Mouse (Mus musculus) liver, embryonic 15.5 days (tissue): ENCODE results near the gene Gigyf1. TPM values are rescaled to one million over a fixed set of nuclear protein-coding genes. Genes with fewer than 3 reads are reported as not detected.

Source experiments
- microRNA-seq: library from miRNA; unstranded; fragments of <30 nt; microRNA quantifications from one replicate; pipeline ENCODE4, GENCODE M21; 2016
- polyA plus RNA-seq: library from polyadenylated mRNA; unstranded; fragments of >200 nt; fragmentation: Nextera tagmentation; extraction: Ambion mirVana; gene quantifications from 2 replicates; pipeline ENCODE4 v1.2.1, GENCODE M21; 2015

The Gigyf1 gene
- polyA plus RNA-seq, 1 experiment from 2014 or later, result 3.2 TPM

Small RNA genes within 50 kb of the gene (microRNA-seq; reads per million reads assigned to microRNA genes)
- 0.76 reads per million for gene Mir6418

Other genes starting within 250 kb of the Gigyf1 start
- gene Ache, start 231.0 kb upstream of the Gigyf1 start, polyA plus RNA-seq, result 17.2 and 20.7 TPM in 2 replicates
- 7.4 and 9.6 TPM in 2 replicates for gene Ufsp1, start 223.9 kb upstream of the Gigyf1 start, polyA plus RNA-seq
- 68.0 and 76.9 TPM in 2 replicates for gene Srrt, start 210.9 kb upstream of the Gigyf1 start, polyA plus RNA-seq
- gene Trip6, start 204.1 kb upstream of the Gigyf1 start, polyA plus RNA-seq, result 8.2 and 11.2 TPM in 2 replicates
- gene Slc12a9, start 185.0 kb upstream of the Gigyf1 start, polyA plus RNA-seq, result 3.2 and 3.8 TPM in 2 replicates
- 7.6 and 8.6 TPM in 2 replicates for gene Ephb4, start 168.4 kb upstream of the Gigyf1 start, polyA plus RNA-seq
- gene Zan, start 41.5 kb upstream of the Gigyf1 start, polyA plus RNA-seq, result 0.07 and 0.25 TPM in 2 replicates
- gene Pop7, start 16.0 kb upstream of the Gigyf1 start, polyA plus RNA-seq, result 29.4 and 33.4 TPM in 2 replicates
- 0.68 and 1.0 TPM in 2 replicates for gene Epo, start 14.7 kb downstream of the Gigyf1 start, polyA plus RNA-seq
- 150 and 161 TPM in 2 replicates for gene Gnb2, start 15.0 kb downstream of the Gigyf1 start, polyA plus RNA-seq
- gene Actl6b, start 35.0 kb downstream of the Gigyf1 start, polyA plus RNA-seq, result 0.07 TPM in 2 replicates
- 55.1 and 65.5 TPM in 2 replicates for gene Tfr2, start 51.3 kb downstream of the Gigyf1 start, polyA plus RNA-seq
- gene Mospd3, start 82.5 kb downstream of the Gigyf1 start, polyA plus RNA-seq, result 29.7 and 31.7 TPM in 2 replicates
- 16.6 and 17.4 TPM in 2 replicates for gene Pcolce, start 95.2 kb downstream of the Gigyf1 start, polyA plus RNA-seq
- gene Fbxo24, start 110.5 kb downstream of the Gigyf1 start, polyA plus RNA-seq, result not detected in 2 replicates
- gene Lrch4, start 110.6 kb downstream of the Gigyf1 start, polyA plus RNA-seq, result 25.7 and 26.4 TPM in 2 replicates
- 6.0 and 7.8 TPM in 2 replicates for gene Gm20605, start 110.6 kb downstream of the Gigyf1 start, polyA plus RNA-seq
- gene Sap25, start 122.8 kb downstream of the Gigyf1 start, polyA plus RNA-seq, result 3.6 and 4.6 TPM in 2 replicates
- 0.07 TPM in 1 of 2 replicates, not detected in the other for gene Irs3, start 127.2 kb downstream of the Gigyf1 start, polyA plus RNA-seq
- gene Agfg2, start 166.2 kb downstream of the Gigyf1 start, polyA plus RNA-seq, result 35.3 and 35.6 TPM in 2 replicates
- gene Nyap1, start 223.1 kb downstream of the Gigyf1 start, polyA plus RNA-seq, result 0.21 and 0.39 TPM in 2 replicates
- gene Tsc22d4, start 227.2 kb downstream of the Gigyf1 start, polyA plus RNA-seq, result 68.8 and 75.1 TPM in 2 replicates